Mouse (Mus musculus) limb, embryonic 14.5 days (tissue): Measurements from ENCODE around the gene Platr17. TPM values are rescaled to one million over a fixed set of nuclear protein-coding genes. Genes with fewer than 3 reads are reported as not detected.

Experiments used
- ATAC-seq: fragments of 200-750 bp; cut with Nextera tagmentation; 2 replicates; pipeline ENCODE4 v1.8.0; 2017; ENCODE audit warnings: low read depth, moderate number of reproducible peaks, moderate TSS enrichment; ENCODE audit not compliant: low FRiP score
- DNase-seq: peaks from one replicate; pipeline ENCODE4 v3.0.0-alpha.2; 2015; ENCODE audit warnings: low spot score
- H3K27ac ChIP-seq: fragments of 300-500 bp; sonication (generic); replicated peaks from 2 replicates; pipeline ENCODE4 v1.5.1; 2014; ENCODE audit warnings: low read depth, mild to moderate bottlenecking, low read length, moderate library complexity, mixed read lengths
- H3K27me3 ChIP-seq: fragments of 300-500 bp; sonication (generic); 2 replicates; pipeline ENCODE4 v1.6.1; 2014; ENCODE audit warnings: low read length, mixed read lengths; ENCODE audit not compliant: control insufficient read depth, insufficient read depth
- H3K36me3 ChIP-seq: fragments of 300-500 bp; sonication (generic); 2 replicates; pipeline ENCODE4 v1.6.1; 2014; ENCODE audit warnings: mild to moderate bottlenecking, low read length, moderate library complexity, mixed read lengths; ENCODE audit not compliant: control insufficient read depth, insufficient read depth
- H3K4me1 ChIP-seq: fragments of 300-500 bp; sonication (generic); 2 replicates; pipeline ENCODE4 v1.6.1; 2014; ENCODE audit warnings: antibody characterized with exemption, low read length, mixed read lengths; ENCODE audit not compliant: control insufficient read depth, insufficient read depth
- H3K4me2 ChIP-seq: fragments of 300-500 bp; sonication (generic); replicated peaks from 2 replicates; pipeline ENCODE4 v1.6.1; 2014; ENCODE audit warnings: low read depth, mild to moderate bottlenecking, low read length, moderate library complexity; ENCODE audit not compliant: severe bottlenecking
- H3K4me3 ChIP-seq: fragments of 300-500 bp; sonication (generic); replicated peaks from 2 replicates; pipeline ENCODE4 v1.5.1; 2014; ENCODE audit warnings: low read length
- H3K9ac ChIP-seq: fragments of 300-500 bp; sonication (generic); 2 replicates; pipeline ENCODE4 v1.6.1; 2014; ENCODE audit warnings: mild to moderate bottlenecking, low read depth, low read length, moderate library complexity; ENCODE audit not compliant: severe bottlenecking
- H3K9me3 ChIP-seq: fragments of 300-500 bp; sonication (generic); 2 replicates; pipeline ENCODE4 v1.6.1; 2016; ENCODE audit warnings: low read length; ENCODE audit not compliant: control insufficient read depth
- POLR2A ChIP-seq: fragments of 200-500 bp; IDR thresholded peaks from 2 replicates; pipeline ENCODE4 v1.8.0; 2012; ENCODE audit warnings: inconsistent platforms, mild to moderate bottlenecking, moderate library complexity, borderline replicate concordance; ENCODE audit not compliant: insufficient read depth, insufficient read length; ENCODE audit errors: extremely low read depth
- WGBS: fragments of 180-500 bp; shearing (Covaris S2); extraction: QIAGEN DNeasy Blood & Tissue Kit; methylation state at CpG from one replicate; pipeline ENCODE4 v1.1.7; 2014; 5-methylcytosine and 5-hydroxymethylcytosine counted together
- polyA plus RNA-seq, 2 experiments: library from polyadenylated mRNA; depleted of rRNA in 1 of 2; stranded (reverse) in 1 of 2; unstranded in 1 of 2; fragments of >200 nt; fragmentation: Nextera tagmentation in 1 of 2; extraction: Ambion mirVana in 1 of 2; gene quantifications; 2 replicates each; pipeline versions ENCODE4 v1.2.1 to v1.2.3; 2012 to 2014

Gene Platr17
- polyA plus RNA-seq, 2 experiments = 0.34 to 0.40 TPM

- ATAC-seq (no peak; the same call in 1 of the 2 replicates), DNase-seq (no peak)
- Histone ChIP-seq H3K27ac (peak overlapping the region; percentile 76), H3K4me1 (peaks cover 9% of the 10 kb centered on the region), H3K27me3 (no peaks in the 10 kb centered on the region), H3K4me2 (peak overlapping the region; percentile 96), H3K36me3 (peaks cover 39% of the 10 kb centered on the region), H3K9ac (peak overlapping the region; percentile 79), H3K4me3 (peak overlapping the region; percentile 88), H3K9me3 (no peaks in the 10 kb centered on the region)
- no peak for TF ChIP-seq POLR2A
- 2% methylated on average over 14 of the region's 14 CpGs for WGBS
Observed at GRCm38 (mm10) chr17:33909869-33910250, 4.9 kb downstream of the Platr17 start.

DNA sequence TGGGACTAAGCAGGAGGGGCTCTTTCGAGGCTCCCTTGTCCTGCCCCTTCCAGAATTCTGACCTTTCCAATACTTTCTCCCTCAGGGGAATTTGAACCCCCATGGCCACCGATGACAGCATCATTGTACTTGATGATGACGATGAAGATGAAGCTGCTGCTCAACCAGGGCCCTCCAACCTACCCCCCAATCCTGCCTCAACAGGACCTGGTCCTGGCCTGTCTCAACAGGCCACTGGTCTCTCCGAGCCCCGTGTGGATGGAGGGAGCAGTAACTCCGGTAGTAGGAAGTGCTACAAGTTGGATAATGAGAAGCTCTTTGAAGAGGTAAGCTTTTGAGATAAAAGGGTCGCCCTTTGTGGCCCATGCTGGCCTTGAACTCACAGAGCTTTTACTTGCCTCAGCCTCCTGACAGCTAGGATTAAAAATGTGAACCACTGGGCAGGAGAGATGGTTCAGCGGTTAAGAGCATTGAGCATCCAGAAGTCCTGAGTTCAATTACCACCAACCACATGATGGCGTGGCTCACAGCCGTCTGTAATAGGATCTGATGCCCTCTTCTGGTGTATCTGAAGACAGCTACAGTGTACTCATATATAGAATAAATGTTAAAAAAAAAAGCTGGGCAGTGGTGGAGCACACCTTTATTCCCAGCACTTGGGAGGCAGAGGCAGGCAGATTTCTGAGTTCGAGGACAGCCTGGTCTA, 5.6 kb downstream of the Platr17 start:
- peak overlapping the region; percentile 79 for H3K9ac ChIP-seq
- peaks cover 43% of the 10 kb centered on the region for H3K36me3 ChIP-seq
- peaks cover 15% of the 10 kb centered on the region for H3K4me1 ChIP-seq
- no peak for DNase-seq
- peak overlapping the region; percentile 76; the same call in 1 of the 2 replicates for H3K27ac ChIP-seq
- no peaks in the 10 kb centered on the region for H3K9me3 ChIP-seq
- ATAC-seq = no peak
- no peak for TF ChIP-seq POLR2A
- H3K27me3 ChIP-seq = no peaks in the 10 kb centered on the region
- peak overlapping the region; percentile 96 for H3K4me2 ChIP-seq
- peak overlapping the region; percentile 88 for H3K4me3 ChIP-seq
- WGBS = 43% methylated on average over 11 of the region's 11 CpGs

GRCm38 (mm10) chr17:33911052-33911812, 6.3 kb downstream of the Platr17 start:
- H3K4me1 ChIP-seq = peaks cover 16% of the 10 kb centered on the region
- TF ChIP-seq POLR2A = no peak
- no peak overlapping the region for H3K9ac ChIP-seq
- ATAC-seq (no peak), DNase-seq (no peak)
- WGBS = 93% methylated on average over 31 of the region's 31 CpGs
- H3K9me3 ChIP-seq = no peaks in the 10 kb centered on the region
- H3K4me2 ChIP-seq = no peak overlapping the region
- no peak overlapping the region for H3K27ac ChIP-seq
- no peak overlapping the region for H3K4me3 ChIP-seq
- H3K27me3 ChIP-seq = no peaks in the 10 kb centered on the region
- H3K36me3 ChIP-seq = peaks cover 43% of the 10 kb centered on the region

DNA sequence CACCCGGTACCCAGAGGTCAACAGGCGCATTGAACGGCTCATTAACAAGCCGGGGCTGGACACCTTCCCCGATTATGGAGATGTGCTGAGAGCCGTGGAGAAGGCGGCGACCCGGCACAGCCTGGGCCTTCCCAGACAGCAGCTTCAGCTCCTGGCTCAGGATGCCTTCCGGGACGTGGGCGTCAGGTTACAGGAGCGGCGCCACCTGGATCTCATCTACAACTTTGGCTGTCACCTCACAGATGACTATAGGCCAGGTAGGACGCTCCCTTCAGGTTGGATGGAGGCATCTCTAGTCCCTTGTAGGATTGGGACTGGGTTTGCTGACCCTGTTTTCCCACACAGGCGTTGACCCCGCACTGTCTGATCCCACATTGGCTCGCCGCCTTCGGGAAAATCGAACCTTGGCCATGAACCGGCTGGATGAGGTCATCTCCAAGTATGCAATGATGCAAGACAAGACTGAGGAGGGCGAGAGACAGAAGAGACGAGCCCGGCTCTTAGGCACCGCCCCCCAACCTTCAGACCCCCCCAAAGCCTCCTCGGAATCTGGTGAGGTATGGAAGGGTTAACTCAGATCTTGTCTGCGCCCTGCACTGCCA, 7.0 kb downstream of the Platr17 start:
- H3K4me2 ChIP-seq = no peak overlapping the region
- H3K9me3 ChIP-seq = no peaks in the 10 kb centered on the region
- no peaks in the 10 kb centered on the region for H3K27me3 ChIP-seq
- no peak for ATAC-seq
- no peak for TF ChIP-seq POLR2A
- WGBS = 92% methylated on average over 28 of the region's 28 CpGs
- no peak overlapping the region for H3K9ac ChIP-seq
- no peak overlapping the region for H3K4me3 ChIP-seq
- no peak for DNase-seq
- peaks cover 43% of the 10 kb centered on the region for H3K36me3 ChIP-seq
- H3K27ac ChIP-seq = no peak overlapping the region
- H3K4me1 ChIP-seq = peaks cover 19% of the 10 kb centered on the region

DNA sequence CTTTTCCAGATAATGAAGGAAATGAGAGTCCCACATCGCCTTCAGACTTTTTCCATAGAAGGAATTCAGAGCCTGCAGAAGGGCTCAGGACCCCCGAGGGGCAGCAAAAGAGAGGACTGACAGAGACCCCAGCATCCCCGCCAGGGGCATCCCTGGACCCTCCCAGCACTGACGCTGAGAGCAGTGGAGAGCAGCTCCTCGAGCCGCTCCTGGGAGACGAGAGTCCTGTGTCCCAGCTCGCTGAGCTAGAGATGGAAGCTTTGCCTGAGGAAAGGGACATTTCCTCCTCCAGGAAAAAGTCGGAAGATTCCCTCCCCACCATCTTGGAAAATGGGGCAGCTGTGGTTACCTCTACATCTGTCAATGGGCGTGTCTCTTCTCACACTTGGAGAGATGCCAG, 8.3 kb downstream of the Platr17 start:
- Histone ChIP-seq H3K27ac (no peak overlapping the region), H3K9ac (no peak overlapping the region), H3K27me3 (no peaks in the 10 kb centered on the region), H3K9me3 (no peaks in the 10 kb centered on the region), H3K4me1 (peaks cover 19% of the 10 kb centered on the region), H3K36me3 (peaks cover 48% of the 10 kb centered on the region), H3K4me3 (no peak overlapping the region), H3K4me2 (no peak overlapping the region)
- DNase-seq (no peak), ATAC-seq (no peak)
- WGBS = 90% methylated on average over 10 of the region's 10 CpGs
- TF ChIP-seq POLR2A = no peak
